Mouse (Mus musculus) common myeloid progenitor, adult 5-6 weeks (primary cell): ENCODE data around the gene Cobl. TPM values are rescaled to one million over a fixed set of nuclear protein-coding genes. Genes with fewer than 3 reads are reported as not detected.

Source experiments
- ATAC-seq: replicated peaks from 2 replicates; pipeline ENCODE4 v1.8.0; 2016; ENCODE audit warnings: low read depth, mild to moderate bottlenecking, moderate TSS enrichment, inconsistent platforms; ENCODE audit not compliant: poor library complexity, severe bottlenecking
- total RNA-seq: library from RNA; stranded (forward); fragments of 200-1000, 187-1606 nt; gene quantifications from 2 replicates; pipeline ENCODE4 v1.2.3, GENCODE M21; 2017

The Cobl gene
- total RNA-seq, 1 experiment from 2014 or later, result not detected

DNA sequence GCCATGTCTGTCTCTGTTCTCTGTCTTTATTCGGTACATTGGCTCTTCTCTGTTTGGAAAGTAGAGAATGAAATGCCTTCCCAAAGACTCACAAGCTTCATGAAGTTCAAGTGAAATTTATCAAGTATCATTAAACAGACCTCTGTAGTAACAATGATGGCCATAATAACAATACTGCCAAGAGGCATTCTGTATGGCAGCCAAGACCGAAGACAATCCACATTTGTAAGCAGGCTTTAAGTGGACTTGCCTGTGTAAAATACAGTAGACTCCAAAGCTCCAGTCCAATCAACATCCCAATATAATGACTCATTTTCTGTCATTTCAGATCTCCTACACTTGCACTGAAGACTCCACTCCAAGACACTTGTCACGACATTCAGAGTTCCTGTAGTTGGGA lies 16.7 kb downstream of the Cobl start:
- ATAC-seq, result no peak

DNA sequence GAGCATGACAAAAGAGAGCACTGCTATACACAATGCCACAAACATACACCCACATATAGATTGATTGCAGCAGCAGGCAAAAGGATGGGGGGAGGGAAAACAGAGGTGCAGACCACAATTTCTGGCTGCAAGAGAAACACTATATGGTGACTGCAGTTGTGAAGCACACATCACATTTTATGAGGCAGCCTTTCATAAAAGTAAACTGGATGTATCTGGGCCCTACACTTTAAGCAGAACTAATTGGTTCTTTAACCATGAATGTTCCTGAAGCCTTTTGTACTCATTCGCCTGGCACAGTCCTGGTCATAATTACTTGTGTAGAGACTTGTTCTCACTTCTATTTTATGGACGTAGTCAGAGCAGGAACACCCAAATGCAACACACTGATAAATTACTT lies 19.5 kb downstream of the Cobl start:
- ATAC-seq, result no peak

DNA sequence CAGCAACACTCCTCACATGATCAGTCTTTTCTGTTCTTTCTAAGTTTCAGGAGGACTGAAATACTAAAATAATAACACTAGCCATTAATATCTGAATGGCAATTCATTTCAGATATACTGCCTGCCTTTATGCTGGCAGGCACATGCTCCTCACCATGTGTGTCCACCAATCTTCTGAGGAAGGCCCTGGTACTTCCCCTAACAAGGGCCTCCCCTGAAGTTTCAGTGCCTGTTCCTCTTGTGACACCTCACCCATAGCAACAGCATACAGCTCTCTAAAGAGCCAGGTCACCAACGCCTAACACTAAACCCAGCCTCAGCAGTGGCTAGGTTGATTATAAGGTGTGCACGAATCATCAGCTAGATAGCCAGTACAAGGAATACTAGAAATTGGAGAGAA lies 20.5 kb downstream of the Cobl start:
- ATAC-seq, result no peak

GRCm38 (mm10) chr11:12443614-12444013 lies 21.1 kb downstream of the Cobl start:
- no peak for ATAC-seq

DNA sequence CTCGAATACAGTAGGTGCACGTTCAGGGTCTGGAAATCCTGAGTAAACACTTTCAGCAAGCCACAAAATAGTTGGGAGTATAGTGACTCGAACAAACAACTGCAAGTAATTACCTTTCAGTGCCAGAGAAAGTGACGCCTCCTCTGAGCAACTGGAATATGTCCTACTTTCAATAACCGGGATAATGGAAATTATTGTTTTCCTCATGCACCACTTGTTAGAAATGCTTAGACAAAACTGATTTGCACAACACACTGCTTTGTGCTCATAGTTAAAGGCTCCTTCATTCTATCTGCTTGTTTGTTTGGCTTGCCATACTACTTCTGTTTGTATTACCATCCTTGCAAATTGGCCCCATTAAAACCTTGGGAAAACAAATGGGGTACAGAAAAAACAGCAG lies 21.6 kb downstream of the Cobl start:
- ATAC-seq, result no peak

DNA sequence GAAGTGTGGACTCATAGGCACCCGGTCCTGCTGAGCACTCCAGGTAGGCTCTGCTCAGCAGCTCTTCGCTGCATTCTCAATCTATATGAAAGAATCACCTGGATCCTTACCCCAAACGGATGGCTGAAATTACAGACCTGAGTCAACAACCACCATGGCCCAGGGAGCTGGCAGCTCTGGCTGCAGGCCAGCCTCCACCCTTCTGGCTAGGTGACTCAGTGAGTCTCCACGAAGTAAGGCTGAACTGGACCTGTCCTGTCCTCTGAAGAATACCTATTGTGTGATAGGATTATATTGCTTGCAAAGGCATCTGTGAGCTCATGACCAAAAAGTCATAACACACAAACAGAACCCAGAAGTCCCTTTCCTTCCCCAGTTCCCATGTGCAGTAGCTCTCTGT lies 22.5 kb downstream of the Cobl start:
- no peak for ATAC-seq

DNA sequence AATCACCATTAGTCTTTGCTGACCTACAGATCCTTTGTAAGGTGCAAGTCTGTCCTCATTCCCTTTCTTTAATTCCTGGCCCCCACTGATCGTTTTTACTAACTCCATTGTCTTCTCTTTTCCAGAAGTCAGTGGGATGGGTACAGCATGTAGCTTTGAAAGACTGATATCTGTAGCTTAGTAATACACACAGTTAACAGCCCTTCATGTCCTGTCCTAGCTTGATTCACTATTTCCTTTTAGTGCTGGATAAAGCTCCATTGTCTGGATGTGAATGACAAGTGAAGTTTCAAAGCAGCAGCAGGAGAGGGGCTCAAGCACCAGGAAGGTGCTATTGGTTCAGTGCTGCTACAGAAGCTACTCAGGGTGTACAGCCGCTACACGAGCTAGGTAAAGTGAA lies 28.9 kb downstream of the Cobl start:
- ATAC-seq, result no peak

DNA sequence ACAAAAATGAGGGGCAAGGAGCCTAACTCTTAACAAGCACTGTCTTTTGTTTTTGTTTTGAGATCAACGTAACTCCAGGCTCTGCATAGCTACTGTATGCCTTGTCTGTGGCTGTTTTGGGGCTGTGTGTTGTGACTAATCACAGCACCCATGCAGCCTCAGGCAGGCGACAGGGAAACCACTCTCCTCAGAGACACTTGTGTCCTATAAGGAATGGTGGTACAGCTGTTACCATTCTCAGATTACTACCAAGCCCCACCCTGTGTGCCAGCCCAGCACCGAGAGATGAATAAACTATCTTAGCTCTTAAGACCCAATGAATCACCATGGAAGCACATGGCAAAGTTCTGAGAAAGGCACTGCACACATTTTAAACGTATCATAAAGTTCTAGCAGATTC lies 29.7 kb downstream of the Cobl start:
- ATAC-seq, result no peak

DNA sequence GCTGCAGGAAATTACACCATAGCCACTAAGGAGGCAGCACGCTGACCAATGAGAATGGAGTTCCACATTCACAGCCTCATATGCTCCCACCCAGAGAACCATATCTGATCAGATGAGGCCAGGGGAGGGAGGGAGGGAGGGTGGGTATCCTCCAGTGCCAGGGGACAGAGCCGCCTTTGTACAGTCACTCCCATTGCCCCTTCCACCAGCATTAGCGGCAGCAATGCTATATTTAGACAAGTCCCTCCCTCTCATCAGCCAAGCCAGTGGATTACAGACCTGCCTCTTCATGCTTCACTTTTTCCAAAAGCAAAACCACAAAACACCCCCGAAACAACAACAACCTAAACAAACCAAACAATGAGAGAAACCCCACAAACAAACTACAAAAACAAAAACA lies 30.2 kb downstream of the Cobl start:
- no peak for ATAC-seq

DNA sequence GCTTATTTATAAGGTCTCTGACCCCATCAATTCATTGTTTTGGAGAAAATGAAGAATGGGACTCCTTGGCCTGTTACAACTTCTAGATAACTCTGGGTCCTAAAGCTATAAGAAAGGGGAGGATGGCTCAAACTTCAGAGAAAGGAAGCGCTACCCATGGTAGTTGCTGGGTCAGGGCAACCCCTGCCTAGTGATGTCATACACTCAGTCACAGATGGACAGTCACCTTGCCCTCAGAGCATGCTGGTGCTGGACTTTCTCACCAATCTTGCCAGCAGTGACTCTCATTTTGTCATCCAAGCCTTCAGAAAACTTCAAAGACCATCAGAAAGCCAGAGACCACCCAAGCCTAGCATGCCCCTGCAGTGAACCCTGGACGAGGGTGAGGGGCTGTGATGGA lies 32.8 kb downstream of the Cobl start:
- no peak for ATAC-seq

DNA sequence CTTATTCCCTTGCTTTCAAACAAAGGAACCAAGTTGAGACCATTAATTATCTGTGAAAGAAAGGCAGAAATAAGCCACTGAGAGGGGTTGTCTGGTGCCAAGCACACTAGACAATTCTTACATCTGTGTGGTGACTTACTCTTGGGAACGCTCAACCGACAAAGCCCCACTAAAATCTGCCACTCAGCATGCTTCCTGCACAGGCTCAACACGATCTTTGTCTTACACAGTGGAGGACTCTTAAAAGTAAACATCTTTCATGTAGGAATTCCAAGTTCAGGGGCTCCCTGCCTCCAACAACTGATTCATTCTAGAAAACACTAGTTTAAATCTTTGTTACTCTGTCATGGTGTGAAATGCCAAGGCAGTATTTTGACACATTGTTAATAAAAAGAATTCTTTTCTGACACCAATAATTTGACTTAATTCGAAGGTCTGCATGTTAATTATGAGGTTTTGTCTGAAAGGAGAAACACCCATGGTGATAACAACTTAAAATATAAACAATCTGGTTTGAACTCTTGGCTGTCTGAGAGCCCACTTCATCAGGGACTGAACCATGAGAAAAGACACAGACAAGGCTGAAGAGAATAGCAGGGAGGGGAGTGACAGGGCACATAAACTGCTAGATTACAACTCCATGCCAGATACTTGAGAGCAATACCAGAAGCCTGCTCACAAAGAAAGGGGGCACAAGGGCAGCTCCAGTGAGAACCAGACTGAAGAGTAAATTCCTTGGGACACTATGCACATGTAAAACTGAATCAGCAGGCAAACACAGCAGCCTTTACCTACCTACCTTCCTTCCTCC lies 34.3 kb downstream of the Cobl start:
- no peak for ATAC-seq

DNA sequence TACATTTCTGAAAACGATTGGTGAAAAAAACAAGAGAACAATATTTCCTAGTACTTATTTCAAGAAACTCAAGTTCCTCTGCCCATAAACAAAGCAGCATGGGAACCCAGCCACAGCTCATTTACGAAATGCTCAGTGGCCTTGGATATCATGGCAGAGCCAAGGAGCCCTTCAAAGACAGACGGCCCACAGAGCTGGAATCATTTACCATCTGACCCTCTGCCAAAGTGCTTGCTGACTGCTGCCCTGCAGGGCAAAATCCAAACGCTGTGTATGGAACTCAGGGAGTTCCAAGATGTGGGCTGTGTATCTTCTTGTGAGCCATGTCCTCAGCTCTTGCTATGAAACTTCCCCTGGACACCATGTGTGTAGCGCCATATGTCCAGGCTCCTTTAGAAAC lies 38.0 kb downstream of the Cobl start:
- ATAC-seq, result no peak

GRCm38 (mm10) chr11:12424205-12424604 lies 40.6 kb downstream of the Cobl start:
- no peak for ATAC-seq

DNA sequence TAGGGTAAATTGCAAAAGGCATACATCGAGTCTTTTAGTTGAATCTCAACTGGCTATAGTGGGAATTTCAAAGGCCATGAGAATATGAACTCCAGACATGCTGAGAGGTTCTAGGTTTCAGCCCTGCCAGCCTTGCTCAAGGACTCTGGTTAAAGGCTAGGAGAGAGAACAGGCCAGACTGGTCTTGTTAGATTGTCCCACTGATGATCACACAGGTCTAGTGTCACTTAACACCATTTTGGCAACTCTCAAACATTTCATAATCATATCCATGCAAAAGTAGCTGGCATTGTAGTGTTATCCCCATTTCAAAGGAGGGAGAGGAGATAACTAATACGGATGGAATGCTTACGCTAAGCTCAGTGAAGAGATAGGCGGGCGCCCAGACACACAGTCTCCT lies 43.6 kb downstream of the Cobl start:
- ATAC-seq, result no peak

DNA sequence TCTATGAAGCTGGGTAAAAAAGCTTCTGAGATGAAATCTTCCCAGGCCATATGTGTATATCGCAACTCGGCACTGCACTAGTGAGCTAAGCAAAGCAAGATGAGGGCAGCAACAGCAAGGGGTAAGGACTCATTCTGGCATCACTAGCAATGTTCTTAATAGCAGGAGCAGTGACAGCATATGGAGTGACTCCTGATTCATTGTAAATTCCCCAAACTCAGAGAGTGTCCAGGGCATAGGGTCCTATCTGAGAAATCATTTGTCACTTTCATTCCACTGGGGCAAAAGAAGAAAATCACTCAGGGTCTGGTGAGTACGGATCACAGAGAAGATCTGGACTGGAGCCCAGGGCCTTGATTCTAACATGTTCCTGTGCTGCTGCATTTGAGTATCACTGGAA lies 44.6 kb downstream of the Cobl start:
- no peak for ATAC-seq

DNA sequence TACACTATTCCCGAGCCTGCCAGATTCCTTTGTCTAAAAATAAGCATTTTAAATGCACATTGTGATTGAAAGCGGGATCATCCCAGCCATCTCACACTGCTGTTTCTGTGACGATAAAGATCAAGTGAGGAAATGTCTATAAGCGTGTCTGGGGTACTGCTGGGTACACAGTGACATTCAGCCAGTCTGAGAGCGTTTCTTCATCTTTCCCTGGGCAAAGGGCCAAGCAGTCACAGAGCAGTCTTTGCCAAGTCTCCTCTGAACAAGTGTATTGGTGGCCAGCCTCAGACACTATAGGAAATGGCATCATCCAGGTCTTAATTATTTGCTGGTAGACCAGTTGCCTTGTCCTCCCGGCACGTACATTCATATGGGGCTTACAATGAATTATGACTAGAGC lies 47.9 kb downstream of the Cobl start:
- ATAC-seq, result no peak

DNA sequence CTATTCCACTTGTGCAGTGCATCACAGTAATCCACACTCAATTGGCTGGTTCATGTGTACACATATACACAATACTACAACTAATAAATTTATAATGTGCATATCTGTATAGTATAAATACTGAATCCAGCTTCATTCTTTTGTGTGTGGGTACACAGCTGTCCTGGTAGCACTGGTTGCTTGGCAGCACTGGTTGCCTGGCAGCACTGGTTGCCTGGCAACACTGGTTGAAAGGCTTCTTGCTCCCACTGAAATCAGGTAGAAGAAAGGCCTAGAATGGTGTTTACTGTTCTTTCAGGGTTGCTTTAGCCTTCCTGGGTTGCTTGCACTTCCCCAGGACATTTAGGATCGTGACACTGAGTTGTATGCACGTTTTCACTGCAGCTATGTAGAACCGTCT lies 49.4 kb downstream of the Cobl start:
- ATAC-seq, result no peak

DNA sequence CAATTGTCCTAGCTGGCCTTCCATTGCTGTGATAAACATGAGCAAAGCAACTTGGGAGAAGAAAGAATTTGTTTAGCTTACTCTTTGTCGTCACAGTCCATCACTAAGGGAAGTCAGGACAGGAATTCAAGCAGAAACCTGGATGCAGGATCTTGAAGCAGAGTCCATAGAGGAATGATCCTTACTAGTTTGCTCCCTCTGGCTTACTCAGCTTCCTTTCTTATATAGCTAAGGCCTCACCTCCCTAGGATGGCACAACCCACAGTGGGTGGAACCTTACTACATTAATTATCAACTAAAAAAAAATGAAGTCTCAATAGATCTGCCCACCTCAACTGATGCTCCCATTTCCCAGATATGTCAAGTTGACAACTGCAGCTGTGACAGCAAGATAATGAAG lies 52.8 kb downstream of the Cobl start:
- ATAC-seq, result no peak

DNA sequence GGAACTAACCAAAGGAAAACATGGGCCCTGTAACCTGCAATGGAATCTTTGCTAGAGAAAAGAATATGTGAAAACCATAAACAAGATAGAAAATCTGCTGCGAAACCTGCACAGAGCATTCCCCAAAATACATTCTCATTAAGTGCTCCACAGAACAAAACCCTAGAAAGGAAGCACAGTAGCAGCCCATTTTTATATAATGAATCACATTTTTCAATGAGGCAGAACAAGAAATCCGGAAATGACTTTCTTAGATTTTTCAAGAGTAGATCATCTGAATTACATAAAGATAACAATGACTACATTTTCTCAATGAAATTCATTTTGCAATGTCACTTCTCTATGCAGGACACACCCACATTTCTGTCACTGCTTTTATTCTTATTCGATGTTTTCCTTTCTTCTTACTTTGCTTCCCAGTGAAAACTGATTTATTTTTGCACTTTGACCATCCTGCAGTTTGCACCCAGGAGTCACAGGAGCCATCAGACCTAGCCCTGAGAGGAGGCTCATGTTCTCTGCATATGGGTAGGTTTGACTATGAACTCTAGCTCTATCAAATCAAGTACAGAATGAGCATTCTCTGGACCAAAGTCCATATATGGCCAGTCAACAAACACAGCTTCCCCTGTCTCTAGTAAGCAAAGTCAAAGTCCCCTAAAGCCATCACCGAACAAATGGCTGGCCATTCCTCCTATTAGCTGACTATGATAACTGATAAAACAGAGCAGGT lies 53.5 kb downstream of the Cobl start:
- ATAC-seq, result no peak

- ATAC-seq, result no peak
Measured at GRCm38 (mm10) chr11:12409463-12409862, 55.3 kb downstream of the Cobl start.

GRCm38 (mm10) chr11:12407834-12408233 lies 56.9 kb downstream of the Cobl start:
- ATAC-seq, result no peak

DNA sequence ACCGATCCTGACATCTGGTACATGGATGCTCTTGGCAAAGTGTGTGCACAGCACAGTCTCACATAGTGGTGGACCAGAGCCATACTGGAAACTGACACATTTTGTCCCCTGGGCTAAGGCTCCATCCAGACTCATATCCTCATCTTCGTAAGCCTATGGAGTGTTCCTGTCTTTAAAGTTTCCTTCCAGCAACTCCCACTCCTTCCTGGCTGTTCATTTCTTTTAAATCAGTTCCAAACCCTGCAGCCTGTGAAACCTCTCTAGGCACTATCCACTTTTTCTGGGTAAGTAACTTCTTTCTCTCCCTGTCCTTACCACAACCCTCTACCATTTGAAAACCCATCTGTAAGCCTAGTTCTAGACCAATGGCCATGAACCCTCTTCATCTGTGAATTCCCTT lies 64.9 kb downstream of the Cobl start:
- no peak for ATAC-seq
